Mouse (Mus musculus): Measurements from ENCODE around the gene Pagr1b.

GRCm38 (mm10) chr7:127027885-127028284, 11.6 kb upstream of the Pagr1b start:
- TF ChIP-seq POLR2A (IDR thresholded peaks at IDR 0.05; ENCODE audit: insufficient read depth, low read depth, low read length) (no peak), EP300 (IDR thresholded peaks at IDR 0.05; ENCODE audit: insufficient read depth, low read depth, low read length) (no peak), CTCF (IDR thresholded peaks at IDR 0.05) (no peak)

Measured in heart, adult 2 months (tissue).